Mouse (Mus musculus): ENCODE measurements around the gene Trpv2. TPM values are rescaled to one million over a fixed set of nuclear protein-coding genes. Genes with fewer than 3 reads are reported as not detected.
A peak's percentile ranks its signal among the peaks of the same experiment; 100 is the strongest.

The Trpv2 gene
- polyA plus RNA-seq, 1 experiment from 2014 or later = 3.4 TPM

GRCm38 (mm10) chr11:62584671-62585206 lies 10.5 kb downstream of the Trpv2 start:
- H3K4me1 ChIP-seq = peaks cover 11% of the 10 kb centered on the region
- no peaks in the 10 kb centered on the region for H3K27me3 ChIP-seq (replicated peaks)
- H3K9ac ChIP-seq = no peak overlapping the region
- WGBS = 73% methylated on average over 9 of the region's 9 CpGs
- ATAC-seq (ENCODE audit: extremely low read depth, insufficient number of reproducible peaks, low FRiP score, low TSS enrichment) = no peak
- H3K9me3 ChIP-seq = no peaks in the 10 kb centered on the region
- no peak overlapping the region for H3K4me3 ChIP-seq
- H3K36me3 ChIP-seq = peaks cover 4% of the 10 kb centered on the region
- no peak overlapping the region for H3K4me2 ChIP-seq
- no peak overlapping the region for H3K27ac ChIP-seq (replicated peaks)

- WGBS = 81% methylated on average over 5 of the region's 5 CpGs
- Histone ChIP-seq H3K27ac (replicated peaks) (no peak overlapping the region), H3K4me2 (no peak overlapping the region), H3K36me3 (peaks cover 4% of the 10 kb centered on the region; the same call in 1 of the 2 replicates), H3K9ac (no peak overlapping the region), H3K27me3 (replicated peaks) (no peaks in the 10 kb centered on the region), H3K9me3 (no peaks in the 10 kb centered on the region), H3K4me3 (no peak overlapping the region), H3K4me1 (peaks cover 23% of the 10 kb centered on the region)
- ATAC-seq (ENCODE audit: extremely low read depth, insufficient number of reproducible peaks, low FRiP score, low TSS enrichment) = no peak
These were observed 12.7 kb downstream of the Trpv2 start for GRCm38 (mm10) chr11:62587034-62587433.

- Histone ChIP-seq H3K4me3 (no peak overlapping the region), H3K36me3 (peaks cover 4% of the 10 kb centered on the region; the same call in 1 of the 2 replicates), H3K27me3 (replicated peaks) (no peaks in the 10 kb centered on the region), H3K4me1 (peaks cover 21% of the 10 kb centered on the region), H3K4me2 (no peak overlapping the region), H3K9me3 (no peaks in the 10 kb centered on the region), H3K9ac (no peak overlapping the region), H3K27ac (replicated peaks) (no peak overlapping the region)
- 79% methylated on average over 10 of the region's 10 CpGs for WGBS
- ATAC-seq (ENCODE audit: extremely low read depth, insufficient number of reproducible peaks, low FRiP score, low TSS enrichment) = no peak
These were observed 15.1 kb downstream of the Trpv2 start for GRCm38 (mm10) chr11:62589391-62589790.

GRCm38 (mm10) chr11:62591026-62591425 lies 16.7 kb downstream of the Trpv2 start:
- no peak overlapping the region for H3K27ac ChIP-seq (replicated peaks)
- H3K4me3 ChIP-seq = no peak overlapping the region
- WGBS = 85% methylated on average over 2 of the region's 2 CpGs
- no peaks in the 10 kb centered on the region for H3K9me3 ChIP-seq
- H3K4me1 ChIP-seq = peaks cover 21% of the 10 kb centered on the region
- H3K4me2 ChIP-seq = no peak overlapping the region
- peaks cover 4% of the 10 kb centered on the region; the same call in 1 of the 2 replicates for H3K36me3 ChIP-seq
- no peaks in the 10 kb centered on the region for H3K27me3 ChIP-seq (replicated peaks)
- no peak overlapping the region for H3K9ac ChIP-seq
- no peak for ATAC-seq (ENCODE audit: extremely low read depth, insufficient number of reproducible peaks, low FRiP score, low TSS enrichment)

- Histone ChIP-seq H3K36me3 (peaks cover 4% of the 10 kb centered on the region; the same call in 1 of the 2 replicates), H3K27me3 (replicated peaks) (no peaks in the 10 kb centered on the region), H3K4me2 (no peak overlapping the region), H3K9ac (no peak overlapping the region), H3K4me3 (no peak overlapping the region), H3K4me1 (peaks cover 21% of the 10 kb centered on the region), H3K9me3 (no peaks in the 10 kb centered on the region), H3K27ac (replicated peaks) (peak overlapping the region; percentile 10; the same call in 1 of the 2 replicates)
- WGBS = 45% methylated on average over 8 of the region's 8 CpGs
- ATAC-seq (ENCODE audit: extremely low read depth, insufficient number of reproducible peaks, low FRiP score, low TSS enrichment) = 0 out of 2 replicates have a peak, but pooled peaks have one; percentile 35
These were observed 17.8 kb downstream of the Trpv2 start for GRCm38 (mm10) chr11:62591904-62592575.

- peak overlapping the region; percentile 34; the same call in 1 of the 2 replicates for H3K9ac ChIP-seq
- 52% methylated on average over 4 of the region's 4 CpGs for WGBS
- no peaks in the 10 kb centered on the region for H3K27me3 ChIP-seq (replicated peaks)
- H3K4me2 ChIP-seq = no peak overlapping the region
- no peak overlapping the region for H3K4me3 ChIP-seq
- H3K36me3 ChIP-seq = peaks cover 2% of the 10 kb centered on the region
- no peak overlapping the region for H3K27ac ChIP-seq (replicated peaks)
- peaks cover 16% of the 10 kb centered on the region for H3K4me1 ChIP-seq
- ATAC-seq (ENCODE audit: extremely low read depth, insufficient number of reproducible peaks, low FRiP score, low TSS enrichment) = no peak
- H3K9me3 ChIP-seq = no peaks in the 10 kb centered on the region
These were observed 24.3 kb downstream of the Trpv2 start for GRCm38 (mm10) chr11:62598571-62598970.

GRCm38 (mm10) chr11:62601732-62602618 lies 27.7 kb downstream of the Trpv2 start:
- H3K9me3 ChIP-seq = no peaks in the 10 kb centered on the region
- H3K4me1 ChIP-seq = peaks cover 46% of the 10 kb centered on the region
- H3K27ac ChIP-seq (replicated peaks) = peak overlapping the region; percentile 92
- peak overlapping the region; percentile 78 for H3K4me3 ChIP-seq
- H3K4me2 ChIP-seq = peak overlapping the region; percentile 77
- H3K36me3 ChIP-seq = peaks cover 36% of the 10 kb centered on the region
- H3K27me3 ChIP-seq (replicated peaks) = no peaks in the 10 kb centered on the region
- 15% methylated on average over 17 of the region's 17 CpGs for WGBS
- ATAC-seq (ENCODE audit: extremely low read depth, insufficient number of reproducible peaks, low FRiP score, low TSS enrichment) = no peak
- H3K9ac ChIP-seq = peak overlapping the region; percentile 97

GRCm38 (mm10) chr11:62602619-62603311 lies 28.5 kb downstream of the Trpv2 start:
- H3K27ac ChIP-seq (replicated peaks) = peak overlapping the region; percentile 92

GRCm38 (mm10) chr11:62603312-62604056 lies 29.2 kb downstream of the Trpv2 start:
- under 1% methylated on average over 13 of the region's 13 CpGs for WGBS
- Histone ChIP-seq H3K4me3 (peak overlapping the region; percentile 78), H3K36me3 (peaks cover 51% of the 10 kb centered on the region), H3K9ac (peak overlapping the region; percentile 97), H3K9me3 (no peaks in the 10 kb centered on the region), H3K4me1 (peaks cover 50% of the 10 kb centered on the region), H3K27me3 (replicated peaks) (no peaks in the 10 kb centered on the region), H3K4me2 (peak overlapping the region; percentile 77), H3K27ac (replicated peaks) (peak overlapping the region; percentile 92)
- ATAC-seq (ENCODE audit: extremely low read depth, insufficient number of reproducible peaks, low FRiP score, low TSS enrichment) = peak; percentile 5; the same call in 1 of the 2 replicates

More at GRCm38 (mm10) chr11:62602619-62603311, 28.5 kb downstream of the Trpv2 start:
- ATAC-seq (ENCODE audit: extremely low read depth, insufficient number of reproducible peaks, low FRiP score, low TSS enrichment) = peak; percentile 92
- H3K9ac ChIP-seq = peak overlapping the region; percentile 97
- peak overlapping the region; percentile 78 for H3K4me3 ChIP-seq
- peak overlapping the region; percentile 77 for H3K4me2 ChIP-seq
- peaks cover 53% of the 10 kb centered on the region for H3K4me1 ChIP-seq
- peaks cover 44% of the 10 kb centered on the region for H3K36me3 ChIP-seq
- no peaks in the 10 kb centered on the region for H3K9me3 ChIP-seq
- no peaks in the 10 kb centered on the region for H3K27me3 ChIP-seq (replicated peaks)
- under 1% methylated on average over 58 of the region's 58 CpGs for WGBS

GRCm38 (mm10) chr11:62604123-62604706 lies 29.9 kb downstream of the Trpv2 start:
- no peak for ATAC-seq (ENCODE audit: extremely low read depth, insufficient number of reproducible peaks, low FRiP score, low TSS enrichment)
- H3K4me3 ChIP-seq = peak overlapping the region; percentile 78
- 24% methylated on average over 5 of the region's 5 CpGs for WGBS
- peaks cover 46% of the 10 kb centered on the region for H3K4me1 ChIP-seq
- H3K9me3 ChIP-seq = no peaks in the 10 kb centered on the region
- peak overlapping the region; percentile 77 for H3K4me2 ChIP-seq
- H3K36me3 ChIP-seq = peaks cover 58% of the 10 kb centered on the region
- peak overlapping the region; percentile 92 for H3K27ac ChIP-seq (replicated peaks)
- peak overlapping the region; percentile 97 for H3K9ac ChIP-seq
- no peaks in the 10 kb centered on the region for H3K27me3 ChIP-seq (replicated peaks)

Data from heart, embryonic 13.5 days (tissue).